Mouse (Mus musculus): Measurements from ENCODE around the gene Tmem201.

Gene Tmem201

DNA sequence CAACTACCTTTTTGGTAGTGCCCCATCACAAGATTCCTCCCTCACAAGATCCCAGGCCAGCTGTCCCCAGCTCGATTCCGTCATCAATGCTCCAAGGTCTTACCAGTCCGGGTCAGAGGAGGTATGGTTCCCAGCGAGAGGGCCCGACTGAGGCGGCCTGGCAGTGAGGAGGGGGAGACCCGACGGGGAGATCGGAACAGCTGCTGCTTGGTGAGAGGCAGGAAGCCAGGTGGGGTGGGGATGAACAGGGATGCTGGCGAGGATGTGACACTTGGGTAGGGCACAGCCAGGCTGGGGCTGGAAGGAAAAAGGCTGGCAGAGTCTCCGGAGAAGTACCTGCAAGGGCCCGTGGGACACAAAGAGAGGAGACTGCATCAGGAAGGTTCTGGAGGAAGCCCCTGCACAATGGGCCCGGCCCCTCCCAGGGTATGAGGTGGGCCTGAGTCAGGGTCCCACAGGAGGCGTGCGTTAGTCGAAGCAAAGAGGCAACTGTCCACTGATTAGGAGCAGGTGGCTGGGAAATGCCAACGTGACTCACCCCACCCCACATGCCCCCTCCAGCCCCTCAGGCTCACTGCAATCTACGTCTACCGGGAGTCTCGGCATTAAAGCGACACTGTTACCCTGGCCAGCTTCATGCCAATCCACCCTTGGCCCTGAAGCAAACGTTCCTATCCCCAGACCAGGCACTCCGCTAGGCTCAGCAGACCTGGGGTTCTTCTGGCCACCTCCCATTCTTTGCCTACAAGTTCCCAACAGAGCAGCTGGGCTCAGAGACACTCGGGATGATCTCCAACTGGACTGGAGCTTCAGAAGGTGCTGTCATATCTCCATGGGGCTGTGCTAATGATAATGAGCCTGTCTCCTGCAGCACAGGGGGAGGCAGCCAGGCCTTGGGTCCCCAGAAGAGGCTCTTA is 15.5 kb downstream of the Tmem201 start:
- no peak for DNase-seq (ENCODE audit: extremely low spot score, low spot score)

DNA sequence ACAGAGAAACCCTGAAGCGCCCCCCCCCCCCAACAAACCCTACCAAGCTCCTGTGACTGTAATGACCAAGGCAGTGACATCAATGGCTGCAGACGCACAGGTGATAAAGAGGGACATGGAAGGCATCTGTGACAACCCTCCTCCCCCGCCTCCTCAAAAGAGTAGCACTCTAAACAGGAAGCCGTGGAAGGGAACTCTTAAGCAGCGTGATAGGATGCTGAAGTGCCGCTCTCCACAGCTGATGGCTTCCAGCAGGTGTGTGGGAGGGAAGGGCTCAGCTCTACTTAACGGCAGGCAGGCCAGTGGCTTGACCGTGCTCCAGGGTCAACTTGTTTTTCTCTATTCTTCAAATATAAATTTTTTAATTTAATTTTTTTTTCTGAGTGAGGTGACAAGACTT is 16.7 kb downstream of the Tmem201 start:
- no peak for DNase-seq (ENCODE audit: extremely low spot score, low spot score)

DNA sequence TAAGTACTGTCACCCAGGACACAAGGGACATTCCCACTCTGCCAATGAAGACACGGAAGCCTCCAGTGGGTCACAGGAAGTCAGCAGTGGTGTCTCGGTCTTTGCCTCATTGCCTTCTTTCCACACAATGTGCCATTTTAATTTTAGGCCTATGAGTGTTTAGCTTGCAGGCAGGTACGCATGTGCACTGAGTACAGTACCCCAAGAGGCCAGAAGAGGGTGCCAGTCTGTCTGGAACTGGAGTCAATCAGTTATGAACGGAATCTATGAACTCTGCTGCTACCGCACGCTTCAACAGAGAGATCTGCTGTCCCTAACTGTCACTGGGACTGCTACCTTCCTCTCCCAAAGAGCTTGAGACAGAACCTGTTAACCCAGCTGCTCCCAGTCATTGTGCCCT is 18.2 kb downstream of the Tmem201 start:
- no peak for DNase-seq (ENCODE audit: extremely low spot score, low spot score)

GRCm38 (mm10) chr4:149714542-149714941 is 23.3 kb downstream of the Tmem201 start:
- DNase-seq (ENCODE audit: extremely low spot score, low spot score), result no peak

- DNase-seq (ENCODE audit: extremely low spot score, low spot score), result peak; percentile 75
Measured at GRCm38 (mm10) chr4:149711955-149712354, 25.9 kb downstream of the Tmem201 start.

DNA sequence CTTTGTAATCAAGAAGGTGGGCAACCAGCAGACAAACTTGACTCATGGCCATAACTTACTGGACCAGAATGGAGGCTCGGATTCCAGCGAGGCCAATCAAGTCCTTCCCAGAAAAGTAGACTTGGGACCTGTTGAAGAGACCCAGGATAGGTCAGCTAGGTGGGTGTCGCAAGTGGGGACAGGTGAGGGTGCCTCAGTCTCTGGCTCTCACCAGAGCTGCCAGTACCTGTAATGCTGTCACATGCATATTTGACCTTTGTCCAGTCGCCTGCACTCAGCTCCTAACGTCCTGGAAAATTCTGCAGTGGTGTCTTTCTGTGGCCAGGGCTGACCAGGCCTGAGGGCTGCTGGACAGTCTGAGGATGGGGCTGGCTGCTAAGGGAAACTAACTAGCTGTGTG is 26.4 kb downstream of the Tmem201 start:
- no peak for DNase-seq (ENCODE audit: extremely low spot score, low spot score)

DNA sequence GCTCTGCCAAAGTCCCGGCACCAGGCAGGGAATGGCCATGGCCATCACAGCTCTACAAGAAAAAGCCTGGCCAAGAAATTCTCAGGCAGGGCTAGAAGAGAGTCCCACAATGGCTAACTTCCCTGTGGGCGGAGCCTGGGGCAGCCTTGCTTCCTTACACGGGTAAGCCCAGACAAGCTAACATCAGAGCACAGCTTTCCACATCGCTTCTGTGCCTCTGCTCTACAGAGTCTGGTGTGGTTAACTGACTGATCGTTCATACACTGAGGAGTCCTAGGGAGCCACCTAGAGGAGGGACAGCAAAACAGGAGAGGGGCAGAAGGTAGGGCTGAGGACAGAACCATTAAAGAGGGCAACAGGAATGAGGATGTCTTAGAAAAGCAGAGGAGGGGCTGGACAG is 27.3 kb downstream of the Tmem201 start:
- no peak for DNase-seq (ENCODE audit: extremely low spot score, low spot score)

DNA sequence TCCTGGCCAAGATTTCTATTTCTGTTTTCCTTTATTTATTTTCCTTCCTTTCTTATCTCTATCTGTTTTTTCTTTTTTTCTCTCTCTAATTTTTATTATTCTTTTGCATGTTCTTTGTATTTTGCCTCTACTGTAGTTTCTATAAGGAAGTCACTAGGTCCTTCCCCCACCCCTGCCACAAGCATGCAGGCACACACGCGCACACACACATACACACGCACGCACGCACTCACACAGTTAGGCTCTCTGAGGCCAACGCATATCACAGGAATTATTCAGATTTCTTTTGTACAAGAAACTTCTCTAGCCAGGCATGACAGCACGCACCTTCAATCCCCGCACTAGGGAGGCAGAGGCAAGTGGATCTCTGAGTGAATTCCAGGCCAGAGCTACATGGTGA is 31.9 kb downstream of the Tmem201 start:
- DNase-seq (ENCODE audit: extremely low spot score, low spot score), result no peak

DNA sequence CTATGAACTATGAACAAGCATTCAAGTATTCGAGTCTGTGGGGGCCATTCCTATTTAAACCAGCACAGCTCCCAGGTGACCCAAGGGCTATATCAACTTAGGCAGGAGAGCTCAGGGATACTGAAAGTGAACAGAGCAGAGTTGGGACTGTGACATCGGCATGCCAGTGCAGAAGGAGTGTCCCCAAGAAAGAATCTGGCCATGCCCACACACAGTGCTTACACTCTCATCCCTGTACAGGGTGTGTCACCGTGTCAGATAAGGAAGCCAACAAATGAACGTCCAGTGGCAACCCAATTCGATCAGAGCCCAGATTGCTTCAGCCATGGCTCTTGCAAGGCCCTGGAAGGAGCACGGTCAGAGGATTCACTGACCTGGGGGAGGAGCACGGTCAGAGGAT is 32.5 kb downstream of the Tmem201 start:
- no peak for DNase-seq (ENCODE audit: extremely low spot score, low spot score)

DNA sequence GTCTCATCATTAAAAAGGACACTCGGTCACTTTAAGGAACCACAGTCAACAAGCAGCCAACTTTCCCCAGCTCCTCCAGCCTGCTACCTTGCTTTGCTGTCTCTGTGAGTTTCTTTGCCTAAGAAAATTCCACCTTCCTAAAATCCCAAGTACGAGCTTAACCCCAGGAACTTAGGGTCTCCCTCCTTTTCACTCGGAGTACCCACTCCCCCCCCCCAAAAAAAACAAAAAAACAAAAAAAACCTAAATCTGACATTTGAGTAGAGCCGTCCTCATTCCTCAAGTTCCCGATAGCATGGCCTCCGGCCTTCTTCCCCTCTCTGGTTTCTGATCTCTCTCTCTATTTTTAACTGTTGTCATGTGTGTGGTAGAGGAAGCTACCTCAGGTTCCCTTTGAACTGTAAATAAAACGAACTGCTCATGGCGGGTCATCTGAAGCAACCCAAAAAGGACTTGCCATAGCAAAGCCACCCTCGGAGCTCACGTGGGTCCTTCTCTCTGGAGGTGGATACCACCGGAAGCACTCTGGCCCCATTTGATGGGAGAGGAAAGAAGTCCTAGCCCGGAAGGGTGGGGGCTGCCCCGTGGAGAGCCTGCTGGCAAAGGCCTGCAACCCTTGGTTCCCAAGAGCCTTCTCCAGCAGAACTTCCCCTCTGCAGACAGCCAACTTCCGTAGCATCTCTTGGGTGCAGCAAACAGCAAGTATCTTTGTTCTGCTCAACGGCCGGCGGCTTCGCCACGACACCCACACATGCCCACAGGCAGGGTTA is 35.4 kb downstream of the Tmem201 start, which contains the start of gene Pik3cd:
Gene Pik3cd (minus strand): TSS at position 362 of the 770 bp plus-strand sequence.
- no peak for DNase-seq (ENCODE audit: extremely low spot score, low spot score)

DNA sequence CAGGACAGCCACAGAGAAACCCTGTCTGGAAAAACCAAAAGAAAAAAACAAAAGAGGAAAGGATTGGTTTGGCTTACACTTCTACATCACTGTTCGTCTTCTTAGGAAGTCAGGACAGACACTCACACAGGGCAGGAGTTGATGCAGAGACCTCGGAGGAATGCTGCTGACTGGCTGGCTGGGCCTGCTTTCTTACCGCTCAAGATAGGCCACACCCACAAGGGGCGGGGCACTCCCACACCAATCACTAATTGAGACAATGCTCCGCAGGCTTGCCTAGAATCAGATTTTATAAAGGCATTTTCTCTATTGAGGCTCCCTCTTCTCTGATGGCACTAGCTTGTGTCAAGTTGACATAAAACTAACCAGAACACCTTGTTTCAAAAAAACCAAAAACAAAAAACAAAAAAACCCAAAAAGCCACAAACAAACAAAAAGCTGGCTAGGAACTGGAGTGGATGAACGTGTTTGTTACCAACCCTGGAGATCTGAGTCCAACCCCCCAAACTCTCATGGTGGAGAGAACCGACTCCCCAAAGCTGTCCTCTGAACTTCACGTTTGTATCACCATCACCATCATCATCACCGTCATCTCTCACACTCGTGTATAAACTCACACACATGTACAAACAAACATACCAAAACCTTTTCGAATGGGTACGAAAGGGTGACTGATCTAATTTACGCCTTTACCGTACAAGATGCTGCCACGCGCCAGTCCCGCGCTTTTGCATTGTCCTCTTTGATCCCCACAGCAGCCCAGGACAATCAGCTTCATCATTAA is 36.2 kb downstream of the Tmem201 start:
- DNase-seq (ENCODE audit: extremely low spot score, low spot score), result no peak

DNA sequence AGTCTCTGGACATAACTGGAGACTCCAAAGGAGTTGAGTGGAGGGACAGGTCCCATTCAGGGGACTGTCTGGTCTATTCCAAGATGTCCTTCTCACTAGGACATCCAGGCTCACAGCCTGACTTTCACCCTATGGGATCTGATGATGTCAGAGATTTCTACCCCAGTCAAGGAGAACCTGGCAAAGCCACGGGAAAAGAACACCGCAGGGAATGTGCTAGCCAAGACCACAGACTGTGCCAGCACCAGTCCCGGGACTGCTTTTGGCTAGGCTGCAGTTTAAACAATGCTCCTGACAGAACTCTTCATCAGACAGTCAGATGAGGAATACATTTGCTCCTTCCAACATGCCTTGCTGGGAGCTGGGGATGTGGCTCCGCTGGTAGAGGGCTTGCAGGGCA is 37.9 kb downstream of the Tmem201 start:
- DNase-seq (ENCODE audit: extremely low spot score, low spot score), result no peak

DNA sequence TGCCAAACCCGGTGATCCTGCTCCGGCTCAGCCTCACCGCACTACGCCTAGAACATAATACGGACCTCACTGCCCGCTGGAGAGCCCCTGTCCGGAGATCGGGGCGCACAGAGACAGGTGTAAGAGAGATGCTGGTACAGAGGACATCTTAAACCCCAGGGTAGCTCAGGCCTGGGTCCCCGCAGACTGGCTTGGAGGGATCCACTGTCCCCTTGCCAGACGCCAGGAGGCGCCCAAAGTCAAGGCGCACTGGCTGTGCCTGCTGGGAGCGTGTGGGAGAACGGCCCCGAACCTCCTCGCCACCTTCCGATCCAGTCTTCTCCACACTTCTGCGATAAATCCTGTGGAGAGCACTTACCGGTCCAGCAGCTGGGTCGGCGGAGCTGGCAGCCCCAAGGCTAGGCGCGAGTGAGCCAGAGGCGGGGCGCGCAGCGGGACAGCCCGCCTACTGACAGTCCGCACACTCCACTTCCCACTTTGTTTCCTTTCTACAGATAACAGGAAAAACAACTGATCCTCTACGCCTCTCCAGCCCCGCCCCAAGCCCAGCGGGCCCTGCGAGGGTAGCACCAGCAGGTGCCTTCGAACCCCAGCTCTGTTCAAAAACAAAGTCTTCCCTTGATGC is 39.5 kb downstream of the Tmem201 start:
- DNase-seq (ENCODE audit: extremely low spot score, low spot score), result peak; percentile 71

- no peak for DNase-seq (ENCODE audit: extremely low spot score, low spot score)
Measured at GRCm38 (mm10) chr4:149697506-149698196, 40.2 kb downstream of the Tmem201 start.

DNA sequence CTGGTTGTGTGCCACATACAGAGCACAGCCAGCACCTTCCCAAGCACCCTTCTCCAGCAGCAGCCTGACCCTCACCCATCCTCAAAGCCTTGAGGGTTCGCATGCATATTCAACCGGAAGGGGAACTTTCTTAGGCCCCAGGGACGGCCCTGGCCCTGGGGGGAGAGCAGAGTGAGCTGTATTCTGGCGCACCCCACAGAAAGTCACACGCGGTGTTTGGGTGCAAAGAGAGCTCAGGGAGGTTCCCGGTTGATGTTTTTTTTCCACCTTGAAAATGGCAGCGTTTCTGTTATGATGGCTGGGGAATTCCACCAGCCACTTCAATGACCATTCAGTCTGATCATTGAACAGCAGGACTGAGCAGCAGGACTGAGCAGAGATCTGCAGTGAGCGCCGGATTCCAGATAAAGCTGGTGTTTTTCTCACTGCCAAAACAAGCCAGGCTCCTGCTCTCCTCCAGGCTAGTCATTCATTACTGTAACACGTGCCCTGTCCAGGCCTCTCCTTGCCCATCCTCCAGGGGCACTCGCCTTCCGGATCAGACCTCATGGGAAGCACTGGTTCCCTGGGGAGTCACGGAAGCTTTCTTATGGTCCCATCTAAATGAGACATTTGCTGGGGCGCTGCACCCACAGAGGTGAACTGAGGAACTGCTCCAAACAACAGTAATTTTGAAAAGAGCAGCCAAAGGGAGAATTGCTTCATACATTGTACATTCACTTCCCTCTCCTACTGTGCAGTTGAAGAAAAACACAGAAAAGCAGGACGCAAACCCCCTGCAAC is 41.5 kb downstream of the Tmem201 start:
- DNase-seq (ENCODE audit: extremely low spot score, low spot score), result no peak

- no peak for DNase-seq (ENCODE audit: extremely low spot score, low spot score)
Measured at GRCm38 (mm10) chr4:149691368-149691767, 46.5 kb downstream of the Tmem201 start.

DNA sequence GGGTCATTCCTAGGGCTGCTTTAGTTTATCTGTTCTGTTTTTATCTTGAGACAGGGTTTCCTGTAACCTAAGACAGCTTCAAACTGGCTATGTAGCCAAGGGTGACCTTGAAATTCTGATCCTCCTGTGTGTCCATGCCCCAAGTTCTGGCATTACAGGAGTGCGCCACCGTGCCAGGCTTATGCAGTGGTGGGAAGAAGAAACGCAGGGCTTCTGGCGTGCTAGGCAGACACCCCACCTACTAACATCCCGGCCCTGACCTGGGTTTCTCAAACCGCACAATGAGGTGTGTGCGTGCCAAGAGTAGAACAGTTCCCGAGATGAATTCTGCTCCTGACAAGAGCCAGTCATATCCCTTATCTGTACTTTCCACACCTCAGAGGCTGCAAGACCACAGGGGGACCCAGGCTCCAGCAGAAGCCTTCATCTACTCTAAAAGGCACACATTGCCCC is 47.0 kb downstream of the Tmem201 start:
- no peak for DNase-seq (ENCODE audit: extremely low spot score, low spot score)

DNA sequence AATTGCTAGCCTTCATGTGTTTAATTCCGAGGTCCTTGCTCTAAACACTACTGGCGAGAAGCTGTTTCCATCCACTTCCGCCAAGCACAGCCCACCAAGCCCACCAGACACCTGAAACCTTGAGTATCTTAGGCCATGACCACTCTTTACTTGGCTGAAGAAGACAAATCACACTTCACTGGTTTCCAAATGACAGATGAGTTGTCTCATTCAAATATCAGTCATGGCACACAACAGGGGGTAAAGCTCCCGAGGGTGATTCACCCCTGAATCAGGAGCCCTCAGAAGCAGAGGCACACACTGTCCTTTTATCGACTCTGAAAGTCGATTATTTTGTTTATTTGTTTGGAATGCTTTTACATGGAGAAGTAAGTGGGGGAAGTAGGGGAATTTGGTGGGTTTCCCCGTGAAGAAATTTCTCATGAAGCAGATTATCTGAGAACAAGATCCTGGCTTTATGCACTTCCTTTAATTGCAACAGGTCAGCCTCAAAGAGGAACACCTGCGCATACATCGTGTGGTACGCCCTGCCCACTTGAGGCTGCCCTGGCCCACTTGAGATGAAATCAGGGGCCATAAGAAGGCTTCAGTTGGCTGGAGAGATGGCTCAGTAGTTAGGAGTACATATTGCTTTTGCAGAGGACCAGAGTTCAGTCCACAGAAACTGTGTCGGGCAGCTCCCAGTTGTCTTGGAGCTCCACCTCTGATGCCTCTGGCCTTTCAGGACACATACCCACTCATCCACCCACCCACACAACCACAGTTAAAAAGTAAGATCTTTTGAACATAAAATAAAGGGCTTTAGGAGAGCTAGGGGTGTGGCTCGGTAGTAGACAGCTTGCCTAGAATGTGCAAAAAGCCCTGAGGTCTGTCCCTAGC is 47.8 kb downstream of the Tmem201 start:
- no peak for DNase-seq (ENCODE audit: extremely low spot score, low spot score)

DNA sequence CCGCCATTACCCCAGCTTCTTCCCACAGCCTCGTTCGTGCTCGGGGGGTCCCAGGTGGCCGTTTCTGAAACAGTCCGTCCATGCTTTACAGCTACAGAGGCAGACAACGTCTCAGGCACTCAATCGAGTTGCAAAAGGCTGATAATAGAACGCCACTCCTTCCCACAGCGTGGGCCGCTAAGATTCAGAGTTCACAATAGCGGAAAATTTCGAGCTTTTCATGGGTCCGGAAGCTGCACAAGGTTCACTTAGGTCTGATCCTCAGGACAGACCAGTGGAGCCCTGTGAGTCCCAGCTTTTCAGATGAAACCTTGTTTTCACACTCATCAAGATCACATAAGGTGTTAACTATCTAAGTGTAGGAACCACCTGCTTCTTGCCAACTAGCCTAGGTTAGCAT is 49.0 kb downstream of the Tmem201 start:
- no peak for DNase-seq (ENCODE audit: extremely low spot score, low spot score)

Measured in neural tube, embryonic 10.5 days (tissue).